Mouse (Mus musculus) heart, embryonic 10.5 days (tissue): ENCODE data around the gene Ptgis. TPM values are rescaled to one million over a fixed set of nuclear protein-coding genes. Genes with fewer than 3 reads are reported as not detected.

Experiments used
- DNase-seq: peaks from one replicate; pipeline ENCODE4 v3.0.0-alpha.2; 2017; ENCODE audit warnings: low spot score
- H3K27ac ChIP-seq: fragments of 300-500 bp; sonication (generic); 2 replicates; pipeline ENCODE4 v1.5.1; 2016; ENCODE audit warnings: mild to moderate bottlenecking
- H3K27me3 ChIP-seq: fragments of 300-500 bp; sonication (generic); 2 replicates; pipeline ENCODE4 v1.6.1; 2016; ENCODE audit warnings: mild to moderate bottlenecking; ENCODE audit not compliant: poor library complexity, insufficient read depth, severe bottlenecking
- H3K36me3 ChIP-seq: fragments of 300-500 bp; sonication (generic); 2 replicates; pipeline ENCODE4 v1.6.1; 2016; ENCODE audit warnings: mild to moderate bottlenecking, moderate library complexity
- H3K4me1 ChIP-seq: fragments of 300-500 bp; sonication (generic); 2 replicates; pipeline ENCODE4 v1.6.1; 2016; ENCODE audit warnings: mild to moderate bottlenecking
- H3K4me3 ChIP-seq: fragments of 300-500 bp; sonication (generic); 2 replicates; pipeline ENCODE4 v1.5.1; 2016; ENCODE audit warnings: mild to moderate bottlenecking, moderate library complexity
- H3K9me3 ChIP-seq: fragments of 300-500 bp; sonication (generic); 2 replicates; pipeline ENCODE4 v1.6.1; 2016; ENCODE audit warnings: mild to moderate bottlenecking, moderate library complexity
- WGBS: fragments of 180-500 bp; shearing (Covaris S2); methylation state at CpG from one replicate; pipeline ENCODE4 v1.1.7; 2016; 5-methylcytosine and 5-hydroxymethylcytosine counted together
- polyA plus RNA-seq: library from polyadenylated mRNA; unstranded; fragments of >200 nt; fragmentation: Nextera tagmentation; extraction: Ambion mirVana; gene quantifications from 2 replicates; pipeline ENCODE4 v1.2.1, GENCODE M21; 2016

Ptgis gene
- polyA plus RNA-seq, 1 experiment from 2014 or later: 16.3 TPM

DNA sequence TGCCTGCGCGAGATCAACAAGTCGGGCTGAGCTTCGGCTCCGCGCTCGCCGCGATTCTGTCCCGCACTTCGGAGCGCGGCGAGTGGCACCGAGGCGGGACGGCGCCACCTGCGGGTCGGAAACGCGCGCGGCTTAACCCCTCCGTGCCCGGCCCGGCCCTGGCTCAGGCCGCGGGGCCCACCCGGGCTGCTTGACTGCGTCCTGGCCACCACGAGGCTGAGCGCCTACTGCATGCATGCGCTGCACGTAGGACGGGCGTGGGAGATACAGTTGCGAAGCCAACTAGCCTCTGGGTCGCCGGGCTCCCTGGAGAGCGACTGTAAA lies 50.4 kb downstream of the Ptgis start, which contains the start of gene Kcnb1:
Kcnb1 (minus strand) TSS at position 80 of the 324 bp plus-strand sequence.
- under 1% methylated on average over 41 of the region's 41 CpGs for WGBS
- Histone ChIP-seq H3K27ac (no peak within 1 kb of the TSS), H3K9me3 (no peaks in the 10 kb centered on the region), H3K36me3 (no peaks in the 10 kb centered on the region), H3K4me3 (peak within 1 kb of the TSS; percentile 64), H3K4me1 (peaks cover 26% of the 10 kb centered on the region), H3K27me3 (peaks cover 68% of the 10 kb centered on the region)
- no peak for DNase-seq

DNA sequence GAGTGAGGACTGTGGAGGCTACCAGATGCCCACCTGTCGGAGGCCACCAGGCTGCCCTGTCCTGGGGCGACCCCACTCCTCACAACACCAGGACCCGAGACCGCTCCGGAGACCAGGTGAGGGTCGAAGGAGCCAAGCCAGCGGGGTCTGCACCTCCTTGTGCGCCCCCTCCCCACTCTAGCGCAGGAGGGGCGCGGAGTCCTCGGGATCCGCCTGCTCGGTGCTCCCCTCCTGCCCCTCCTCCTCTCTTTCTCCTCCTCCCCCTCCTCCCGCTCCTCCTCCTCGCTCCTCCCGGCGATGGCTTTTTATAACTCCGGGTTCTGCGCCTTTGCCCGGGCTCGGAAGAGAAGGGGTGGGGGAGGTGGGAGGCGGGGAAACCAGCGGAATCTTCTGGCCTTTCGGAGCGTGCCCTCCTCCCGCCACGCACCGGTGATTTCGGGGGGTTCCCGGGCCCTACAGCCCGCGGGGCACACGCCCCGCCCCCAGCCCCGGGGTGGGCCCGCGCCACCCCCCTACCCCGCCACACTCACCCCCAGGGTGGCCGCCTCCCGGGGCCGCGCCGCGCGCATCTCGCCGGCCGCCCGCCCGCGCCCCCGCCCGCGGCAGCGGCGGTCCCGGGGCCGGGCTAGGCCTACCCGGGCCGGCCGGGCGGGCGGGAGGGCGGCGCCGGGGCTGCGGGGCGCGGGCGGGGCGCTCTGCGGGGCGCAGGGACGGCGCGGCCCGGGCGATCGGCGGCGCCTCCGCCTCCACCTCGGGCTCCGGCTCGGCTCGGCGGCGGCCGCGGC lies 50.9 kb downstream of the Ptgis start:
- DNase-seq: no peak
- Histone ChIP-seq H3K9me3 (no peaks in the 10 kb centered on the region), H3K27ac (no peak overlapping the region), H3K4me1 (peaks cover 25% of the 10 kb centered on the region), H3K27me3 (peaks cover 73% of the 10 kb centered on the region), H3K4me3 (peak overlapping the region; percentile 64), H3K36me3 (no peaks in the 10 kb centered on the region)
- 10% methylated on average over 81 of the region's 91 CpGs for WGBS

DNA sequence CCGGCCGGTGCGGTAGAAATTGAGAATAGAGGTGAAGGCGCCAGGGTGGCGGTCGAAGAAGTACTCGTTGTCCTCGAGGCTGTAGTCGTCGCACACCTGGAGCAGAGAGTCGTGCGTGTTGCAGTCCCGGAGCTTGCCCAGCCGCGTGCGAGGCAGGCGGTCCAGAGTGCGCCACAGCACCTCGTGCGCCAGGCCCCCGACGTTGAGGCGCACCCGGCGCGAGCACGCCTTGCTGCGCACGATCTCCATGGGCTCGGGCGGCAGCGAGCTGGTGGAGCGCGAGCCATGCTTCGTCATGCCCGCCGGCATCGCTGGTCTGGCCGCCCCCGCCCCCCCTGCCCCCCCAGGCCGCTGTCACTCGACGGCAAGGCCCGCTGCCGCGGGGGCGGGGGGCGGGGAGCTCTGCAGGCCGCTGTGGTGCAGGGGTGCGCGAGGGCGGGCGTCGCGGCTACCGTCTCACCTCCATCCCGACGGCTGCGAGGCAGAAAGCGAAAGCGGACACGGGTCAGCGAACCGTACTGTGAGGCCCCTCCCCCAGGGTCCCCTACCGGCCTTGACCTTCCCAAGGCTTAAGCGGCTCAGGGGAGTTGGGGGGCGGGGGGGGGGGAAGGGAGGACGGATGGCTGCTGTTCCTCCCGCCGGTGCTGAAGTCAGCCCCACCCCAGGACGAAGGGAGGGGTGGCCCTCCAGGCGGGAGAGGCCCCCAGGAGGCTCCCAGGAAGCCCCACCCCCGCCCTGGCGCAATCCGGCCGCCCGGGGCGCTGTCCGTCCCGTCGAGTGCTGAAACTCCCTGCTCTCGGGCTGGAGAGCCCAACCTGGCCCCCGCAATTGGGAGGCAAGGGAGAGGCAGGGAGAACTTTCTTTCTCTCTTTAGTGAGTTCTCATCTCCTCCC lies 51.8 kb downstream of the Ptgis start:
- peak; percentile 88 for DNase-seq
- H3K9me3 ChIP-seq: no peaks in the 10 kb centered on the region
- H3K4me3 ChIP-seq: peak overlapping the region; percentile 64
- H3K27ac ChIP-seq: peak overlapping the region; percentile 47; the same call in 1 of the 2 replicates
- H3K27me3 ChIP-seq: peaks cover 75% of the 10 kb centered on the region
- H3K4me1 ChIP-seq: peaks cover 25% of the 10 kb centered on the region
- H3K36me3 ChIP-seq: no peaks in the 10 kb centered on the region
- 11% methylated on average over 78 of the region's 83 CpGs for WGBS

DNA sequence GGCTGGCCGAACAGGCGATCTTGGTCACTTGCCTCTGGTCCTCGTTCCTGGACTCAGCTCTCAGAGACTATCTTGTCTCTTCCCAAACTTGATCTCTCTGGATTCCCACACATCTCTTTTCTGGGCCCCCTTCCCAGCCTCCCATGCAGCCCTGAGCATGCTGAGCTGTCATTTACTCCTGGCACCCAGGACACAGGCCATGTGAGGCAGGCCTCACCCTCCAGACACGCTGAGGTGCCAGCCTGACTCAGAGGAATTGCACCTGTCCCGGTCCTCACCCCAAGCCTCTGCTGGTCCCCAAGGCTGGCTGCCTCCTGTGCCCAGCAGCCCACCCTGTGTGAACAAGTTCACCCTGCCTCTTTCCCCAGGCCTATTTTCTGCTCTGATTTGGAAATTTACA lies 53.3 kb downstream of the Ptgis start:
- no peak for DNase-seq
- H3K4me3 ChIP-seq: no peak overlapping the region
- H3K27me3 ChIP-seq: peaks cover 75% of the 10 kb centered on the region
- 78% methylated on average over 5 of the region's 5 CpGs for WGBS
- peaks cover 3% of the 10 kb centered on the region; the same call in 1 of the 2 replicates for H3K9me3 ChIP-seq
- no peaks in the 10 kb centered on the region for H3K36me3 ChIP-seq
- peaks cover 25% of the 10 kb centered on the region for H3K4me1 ChIP-seq
- no peak overlapping the region for H3K27ac ChIP-seq

DNA sequence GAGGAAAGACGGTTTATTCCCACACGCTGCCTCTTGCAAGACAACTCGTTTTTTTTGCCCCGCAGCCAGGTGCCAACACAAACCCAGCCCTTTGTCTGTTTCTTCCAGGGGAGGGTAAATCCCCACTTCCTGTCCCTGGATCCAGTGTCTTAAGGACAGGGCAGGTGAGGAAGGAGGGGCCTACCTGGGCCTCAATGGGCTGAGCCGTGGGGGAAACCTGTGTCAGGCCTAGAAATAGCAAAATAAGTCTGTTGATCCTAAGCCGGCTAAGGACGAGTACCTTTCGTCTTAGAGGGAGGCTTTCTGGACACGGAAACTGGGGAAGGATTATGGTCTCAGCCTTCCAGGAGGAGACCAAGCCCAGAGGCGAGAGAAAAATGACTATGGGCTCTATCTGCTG lies 53.9 kb downstream of the Ptgis start:
- no peak for DNase-seq
- Histone ChIP-seq H3K27ac (no peak overlapping the region), H3K9me3 (peaks cover 3% of the 10 kb centered on the region; the same call in 1 of the 2 replicates), H3K27me3 (peaks cover 70% of the 10 kb centered on the region), H3K36me3 (no peaks in the 10 kb centered on the region), H3K4me3 (no peak overlapping the region), H3K4me1 (peaks cover 25% of the 10 kb centered on the region)
- 51% methylated on average over 10 of the region's 10 CpGs for WGBS

DNA sequence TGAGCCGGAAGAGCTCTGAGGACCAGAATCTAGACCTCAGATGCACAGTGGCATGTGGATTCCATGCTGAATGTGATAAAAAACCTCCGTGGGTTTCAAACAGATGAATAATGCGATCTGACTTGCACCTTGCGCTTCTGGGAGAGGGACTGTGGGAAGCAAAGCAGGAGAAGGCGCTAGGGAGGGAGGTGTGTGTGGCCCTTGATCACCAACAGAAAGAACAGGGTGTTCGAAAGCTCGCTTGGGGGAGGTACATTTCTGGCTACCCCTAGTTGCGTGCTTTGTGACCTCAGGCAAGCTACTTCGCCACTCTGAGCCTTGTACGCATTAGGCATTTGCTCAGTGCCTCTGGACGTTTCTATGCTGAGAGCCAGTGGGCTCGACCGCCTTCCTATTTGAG lies 54.4 kb downstream of the Ptgis start:
- no peak overlapping the region for H3K4me3 ChIP-seq
- 53% methylated on average over 13 of the region's 13 CpGs for WGBS
- peaks cover 3% of the 10 kb centered on the region; the same call in 1 of the 2 replicates for H3K9me3 ChIP-seq
- H3K27me3 ChIP-seq: peaks cover 65% of the 10 kb centered on the region
- DNase-seq: no peak
- H3K36me3 ChIP-seq: no peaks in the 10 kb centered on the region
- peaks cover 25% of the 10 kb centered on the region for H3K4me1 ChIP-seq
- H3K27ac ChIP-seq: no peak overlapping the region

DNA sequence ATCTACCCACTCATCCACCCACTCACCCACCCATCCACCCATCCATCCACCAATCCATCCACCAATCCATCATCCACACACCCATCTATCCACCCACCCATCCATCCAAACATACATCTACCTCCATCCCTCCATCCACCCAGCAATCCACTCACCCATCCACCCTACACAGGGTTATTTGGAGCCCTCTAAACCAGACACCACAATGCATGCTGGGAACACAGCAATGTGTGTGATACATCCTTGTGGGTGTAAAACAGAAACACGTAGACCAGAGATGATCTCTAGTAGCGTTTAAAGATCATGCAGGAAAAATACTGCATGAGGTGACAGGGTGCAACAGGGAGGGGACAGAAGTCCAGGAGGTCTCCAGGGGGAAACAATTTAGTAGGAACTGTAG lies 55.0 kb downstream of the Ptgis start:
- 71% methylated on average over 2 of the region's 2 CpGs for WGBS
- H3K4me1 ChIP-seq: peaks cover 21% of the 10 kb centered on the region
- no peak for DNase-seq
- peaks cover 59% of the 10 kb centered on the region for H3K27me3 ChIP-seq
- H3K4me3 ChIP-seq: no peak overlapping the region
- H3K9me3 ChIP-seq: peaks cover 3% of the 10 kb centered on the region; the same call in 1 of the 2 replicates
- no peaks in the 10 kb centered on the region for H3K36me3 ChIP-seq
- H3K27ac ChIP-seq: no peak overlapping the region

DNA sequence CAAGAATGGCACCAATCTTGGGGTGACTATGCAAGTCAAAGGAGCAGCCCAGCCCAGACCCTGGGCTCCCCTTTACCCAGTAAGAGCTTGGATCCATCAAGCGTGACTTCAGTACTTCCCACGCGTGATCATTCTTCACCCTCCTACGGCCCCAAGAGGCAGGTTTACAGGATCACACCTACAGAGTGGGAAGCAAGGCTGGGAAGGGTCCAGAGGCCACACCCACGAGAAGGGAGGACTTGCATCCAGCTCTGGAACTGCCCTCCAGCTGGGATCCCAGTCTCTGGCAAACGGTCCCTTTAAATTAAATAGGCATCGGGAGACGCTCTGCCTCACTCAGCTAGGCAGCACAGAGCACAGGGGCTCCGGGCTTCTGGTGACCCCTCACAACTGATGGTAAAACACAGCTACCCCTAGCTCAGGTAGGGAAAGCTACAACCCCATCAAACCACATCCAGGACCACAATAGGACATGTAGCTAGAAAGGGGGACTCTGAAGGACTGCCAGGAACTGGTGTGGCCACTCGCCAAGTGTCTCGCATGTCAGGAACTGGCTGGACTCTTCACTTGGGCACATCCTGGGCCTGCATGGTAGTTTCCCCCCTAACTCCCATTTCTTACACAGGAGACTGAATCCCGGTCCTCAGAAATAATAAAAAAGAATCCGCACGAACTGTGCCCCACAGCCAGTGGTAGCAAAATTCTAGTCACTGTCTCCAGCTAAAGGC lies 58.6 kb downstream of the Ptgis start:
- Histone ChIP-seq H3K27ac (no peak overlapping the region), H3K36me3 (no peaks in the 10 kb centered on the region), H3K9me3 (peaks cover 3% of the 10 kb centered on the region; the same call in 1 of the 2 replicates), H3K27me3 (peaks cover 29% of the 10 kb centered on the region), H3K4me1 (no peaks in the 10 kb centered on the region), H3K4me3 (no peak overlapping the region)
- DNase-seq: no peak
- 84% methylated on average over 14 of the region's 14 CpGs for WGBS

DNA sequence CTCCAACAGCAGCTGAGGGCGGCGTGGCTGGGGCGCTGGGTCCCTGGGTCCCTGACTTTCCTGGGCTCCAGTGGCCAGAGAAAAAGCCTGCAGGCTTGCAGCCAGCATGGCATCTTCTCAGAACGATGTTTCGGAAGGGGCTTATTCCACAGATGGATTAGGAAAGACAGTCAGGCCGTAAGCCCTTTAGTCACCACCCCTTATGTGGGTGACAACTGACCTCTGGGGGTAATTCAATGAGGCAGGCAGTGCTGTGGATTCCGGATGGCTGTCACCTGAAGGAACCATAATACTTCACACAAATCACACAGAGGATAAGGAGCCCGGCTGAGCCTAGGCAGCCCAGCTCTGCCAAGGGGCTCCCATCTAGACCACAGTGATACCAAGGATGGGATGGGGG lies 59.3 kb downstream of the Ptgis start:
- H3K9me3 ChIP-seq: peaks cover 3% of the 10 kb centered on the region; the same call in 1 of the 2 replicates
- H3K27ac ChIP-seq: no peak overlapping the region
- no peaks in the 10 kb centered on the region for H3K4me1 ChIP-seq
- DNase-seq: no peak
- no peak overlapping the region for H3K4me3 ChIP-seq
- no peaks in the 10 kb centered on the region for H3K36me3 ChIP-seq
- H3K27me3 ChIP-seq: peaks cover 29% of the 10 kb centered on the region
- WGBS: 74% methylated on average over 8 of the region's 8 CpGs

DNA sequence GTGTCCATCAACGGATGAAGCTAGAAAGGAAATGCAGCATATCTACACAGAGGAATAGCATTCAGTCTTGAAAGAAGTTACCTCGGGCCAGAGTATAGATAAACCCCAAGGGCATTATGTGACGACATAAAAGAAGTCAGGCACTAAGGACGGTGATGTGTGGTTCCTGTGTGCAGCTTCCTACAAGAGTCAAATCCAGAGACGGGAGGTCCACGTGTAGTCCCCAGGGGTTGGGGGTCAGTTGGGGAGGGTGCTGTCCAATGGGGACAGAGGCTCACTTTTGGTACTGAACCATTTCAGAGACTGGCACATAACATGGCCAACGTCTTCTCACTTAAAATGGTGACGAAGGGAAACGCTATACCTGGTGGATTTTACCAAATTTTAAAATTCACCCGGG lies 61.1 kb downstream of the Ptgis start:
- 78% methylated on average over 10 of the region's 10 CpGs for WGBS
- DNase-seq: no peak
- no peak overlapping the region for H3K27ac ChIP-seq
- H3K4me3 ChIP-seq: no peak overlapping the region
- peaks cover 12% of the 10 kb centered on the region; the same call in 1 of the 2 replicates for H3K27me3 ChIP-seq
- peaks cover 3% of the 10 kb centered on the region; the same call in 1 of the 2 replicates for H3K9me3 ChIP-seq
- no peaks in the 10 kb centered on the region for H3K36me3 ChIP-seq
- H3K4me1 ChIP-seq: no peaks in the 10 kb centered on the region

DNA sequence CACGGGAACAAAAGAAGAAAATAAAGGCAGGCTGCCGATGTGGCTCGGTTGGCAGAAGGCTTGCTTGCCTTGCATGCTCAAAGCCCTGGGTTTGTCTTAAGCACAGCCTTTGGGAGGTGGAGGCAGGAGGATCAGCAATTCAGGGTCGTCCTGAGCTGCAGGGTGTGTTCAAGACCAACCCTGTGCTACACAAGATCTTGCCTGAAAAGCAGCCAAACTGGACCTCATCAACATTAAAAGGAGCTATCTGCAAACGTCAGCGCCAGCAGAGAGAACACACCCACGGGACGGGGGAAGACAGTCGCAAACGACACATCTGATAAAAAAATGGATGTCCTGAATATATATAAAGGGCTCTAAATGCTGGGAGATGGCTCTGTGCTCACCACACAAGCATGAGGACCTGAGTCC lies 63.2 kb downstream of the Ptgis start:
- no peak overlapping the region for H3K27ac ChIP-seq
- H3K9me3 ChIP-seq: no peaks in the 10 kb centered on the region
- no peak for DNase-seq
- no peaks in the 10 kb centered on the region for H3K4me1 ChIP-seq
- no peak overlapping the region for H3K4me3 ChIP-seq
- H3K27me3 ChIP-seq: peaks cover 12% of the 10 kb centered on the region; the same call in 1 of the 2 replicates
- no peaks in the 10 kb centered on the region for H3K36me3 ChIP-seq
- 67% methylated on average over 10 of the region's 10 CpGs for WGBS

DNA sequence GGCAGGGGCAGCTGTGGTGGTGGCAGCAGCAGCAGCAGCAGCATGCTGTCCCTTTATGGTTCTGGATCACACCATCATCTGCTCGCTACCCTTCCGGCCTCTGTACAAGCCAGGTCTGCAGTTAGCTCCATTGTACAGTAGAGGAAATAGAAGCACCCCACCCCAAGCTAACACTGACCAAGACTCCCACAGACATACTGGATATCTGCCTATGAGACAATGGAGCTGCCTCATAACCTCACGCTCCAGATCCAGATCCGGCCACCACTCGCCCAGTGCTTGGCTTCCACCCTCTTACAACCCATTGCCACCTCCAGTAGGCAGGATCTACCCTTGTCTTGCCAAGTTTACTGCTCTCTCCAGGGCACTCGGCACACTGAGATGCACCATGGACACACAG lies 65.1 kb downstream of the Ptgis start:
- Histone ChIP-seq H3K4me1 (no peaks in the 10 kb centered on the region), H3K36me3 (no peaks in the 10 kb centered on the region), H3K27me3 (0 out of 2 replicates have a peak, but pooled peaks cover 12% of the 10 kb centered on the region), H3K4me3 (no peak overlapping the region), H3K9me3 (no peaks in the 10 kb centered on the region), H3K27ac (no peak overlapping the region)
- 87% methylated on average over 6 of the region's 6 CpGs for WGBS
- DNase-seq: no peak
